Mouse (Mus musculus): ENCODE measurements at regions not wholly inside any gene's neighbourhood (a gene's known extent, or its start where the extent isn't known, plus 50 kb on each side); places are given as distances from the start of the nearest gene placed in this dataset.

GRCm38 (mm10) chr9:34029503-34030169 is 456.1 kb upstream of the Kirrel3 start:
- Histone ChIP-seq H3K4me2 (ENCODE audit: low read depth) (no peak overlapping the region), H3K36me3 (ENCODE audit: control insufficient read depth, insufficient read depth) (no peaks in the 10 kb centered on the region), H3K27me3 (ENCODE audit: control insufficient read depth, insufficient read depth, insufficient read length) (no peaks in the 10 kb centered on the region), H3K79me2 (ENCODE audit: control insufficient read depth, insufficient read depth) (no peaks in the 10 kb centered on the region), H3ac (ENCODE audit: control insufficient read depth, insufficient read length) (no peak overlapping the region), H3K4me3 (no peak overlapping the region)
- TF ChIP-seq MYOG (IDR thresholded peaks at IDR 0.05; ENCODE audit: control insufficient read depth in 1 of 3, insufficient read depth in 1 of 3, insufficient read length in 2 of 3, low read depth in 2 of 3) (peak in 1 of 3 experiments; percentile 8), USF1 (IDR thresholded peaks at IDR 0.05; ENCODE audit: low read depth) (no peak)

- Histone ChIP-seq H3K79me2 (ENCODE audit: control insufficient read depth, insufficient read depth) (no peaks in the 10 kb centered on the region), H3ac (ENCODE audit: control insufficient read depth, insufficient read length) (no peak overlapping the region), H3K36me3 (ENCODE audit: control insufficient read depth, insufficient read depth) (no peaks in the 10 kb centered on the region), H3K4me2 (ENCODE audit: low read depth) (no peak overlapping the region), H3K4me3 (no peak overlapping the region), H3K27me3 (ENCODE audit: control insufficient read depth, insufficient read depth, insufficient read length) (no peaks in the 10 kb centered on the region)
- TF ChIP-seq POLR2A (IDR thresholded peaks at IDR 0.05; ENCODE audit: insufficient read length, low read depth) = no peak
- no peak for TF ChIP-seq POLR2AphosphoS2 (IDR thresholded peaks at IDR 0.05; ENCODE audit: insufficient read length, low read depth)
- TF ChIP-seq TCF12 (IDR thresholded peaks at IDR 0.05; ENCODE audit: insufficient read depth, poor library complexity, severe bottlenecking) = no peak
- no peak for TF ChIP-seq MYOG (IDR thresholded peaks at IDR 0.05; ENCODE audit: control insufficient read depth in 1 of 3, insufficient read depth in 1 of 3, insufficient read length in 2 of 3, low read depth in 2 of 3)
- TF ChIP-seq CEBPB (IDR thresholded peaks at IDR 0.05; ENCODE audit: insufficient read depth, poor library complexity, severe bottlenecking) = no peak
- TF ChIP-seq MYOD1 (IDR thresholded peaks at IDR 0.05; ENCODE audit: control insufficient read depth in 1 of 3, insufficient read length in 2 of 3, low read depth in 2 of 3) = no peak
- TF ChIP-seq MAX (IDR thresholded peaks at IDR 0.05; ENCODE audit: low read depth) = no peak
- TF ChIP-seq REST (IDR thresholded peaks at IDR 0.05; ENCODE audit: insufficient read depth, insufficient read length) = no peak
- TF ChIP-seq E2F4 (IDR thresholded peaks at IDR 0.05; ENCODE audit: insufficient read depth) = no peak
- no peak for TF ChIP-seq TCF3 (IDR thresholded peaks at IDR 0.05; ENCODE audit: insufficient read length, low read depth)
- no peak for TF ChIP-seq USF1 (IDR thresholded peaks at IDR 0.05; ENCODE audit: low read depth)
- TF ChIP-seq SRF (IDR thresholded peaks at IDR 0.05; ENCODE audit: control insufficient read depth, insufficient read length, low read depth) = no peak
These were observed 431.3 kb upstream of the Kirrel3 start for GRCm38 (mm10) chr9:34054435-34054834.

Measured in myocyte (in vitro differentiated cells).